Mouse (Mus musculus): ENCODE results near the gene Pspn. TPM values are rescaled to one million over a fixed set of nuclear protein-coding genes. Genes with fewer than 3 reads are reported as not detected.

Pspn gene
- total RNA-seq (2021): not detected

DNA sequence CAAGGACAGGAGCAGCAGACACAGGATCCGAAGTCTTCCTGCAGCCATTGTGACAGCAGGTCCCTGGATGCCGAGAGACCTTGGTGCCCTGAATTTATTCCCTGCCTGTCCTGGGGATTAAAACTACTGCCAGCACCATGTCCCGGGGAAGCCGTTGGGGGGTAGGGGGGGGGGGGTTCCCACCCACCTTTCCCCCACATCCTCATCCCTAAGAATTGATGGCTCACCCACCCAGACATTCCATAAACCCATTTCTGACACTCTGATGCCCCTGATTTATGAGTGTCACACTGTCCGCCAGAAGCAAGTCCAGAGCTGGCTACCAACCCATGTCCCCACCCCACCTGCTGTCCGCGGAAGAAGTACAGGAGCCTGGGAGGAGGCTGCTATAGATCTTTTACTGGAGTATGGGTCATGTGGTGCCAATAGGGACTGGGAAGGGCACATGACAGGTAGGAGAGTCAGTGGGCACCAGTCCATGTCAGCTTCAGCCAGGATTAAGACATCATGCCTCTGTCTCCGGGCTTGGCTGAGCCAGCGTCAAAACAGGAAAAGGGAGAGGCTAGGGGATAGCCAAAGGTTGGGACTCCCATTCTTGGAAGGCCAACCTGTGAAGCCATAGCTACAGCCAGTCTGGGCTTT, at the start of gene Pspn:
TSS of gene Pspn (minus strand) at position 51 of the 642 bp plus-strand sequence.
- no peak for DNase-seq

DNA sequence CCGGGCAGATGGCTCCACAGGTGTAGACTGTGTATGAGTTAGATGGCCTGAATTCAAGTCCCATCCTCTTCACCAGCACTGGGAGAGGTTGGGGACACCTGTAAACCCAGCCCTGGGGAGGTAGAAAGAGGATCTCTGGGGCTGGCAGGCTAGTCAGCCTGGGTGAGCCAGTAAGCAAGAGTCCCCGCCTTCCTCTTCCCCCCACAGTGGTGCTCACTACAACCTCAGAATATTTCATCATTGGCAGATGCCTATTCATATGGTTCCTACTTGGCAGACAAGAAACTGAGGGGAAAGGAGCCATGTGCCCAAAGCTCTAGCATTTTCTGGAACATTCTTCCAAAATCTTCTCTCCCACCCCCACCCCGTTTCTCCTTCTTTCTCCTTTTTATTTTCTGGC, 49.0 kb upstream of the Pspn start:
- DNase-seq: no peak

GRCm38 (mm10) chr17:57047406-57047805, 47.6 kb upstream of the Pspn start:
- no peak for DNase-seq

- no peak for DNase-seq
Observed at GRCm38 (mm10) chr17:57041554-57041953, 41.7 kb upstream of the Pspn start, which contains the start of gene Slc25a41. Gene Slc25a41 (minus strand): TSS chr17:57041654.

DNA sequence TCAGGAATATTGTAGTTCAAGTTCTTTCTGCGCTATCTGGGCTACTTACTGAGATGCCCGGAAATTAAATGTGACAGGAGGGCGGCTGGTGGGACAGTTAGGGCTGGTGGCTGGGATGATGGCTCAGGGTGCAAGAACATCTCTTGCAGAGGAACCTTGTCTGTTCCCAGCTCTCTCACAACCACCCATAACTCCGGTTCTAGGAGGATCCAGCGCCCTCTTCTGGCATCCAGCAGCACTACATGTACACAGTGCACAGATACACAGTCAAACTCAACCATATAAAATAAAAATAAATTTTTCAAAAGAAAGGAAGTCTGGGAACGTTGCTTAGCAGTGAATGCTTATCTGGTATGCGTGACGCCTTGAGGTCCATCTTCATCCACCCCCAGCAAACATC, 39.2 kb upstream of the Pspn start:
- no peak for DNase-seq

DNA sequence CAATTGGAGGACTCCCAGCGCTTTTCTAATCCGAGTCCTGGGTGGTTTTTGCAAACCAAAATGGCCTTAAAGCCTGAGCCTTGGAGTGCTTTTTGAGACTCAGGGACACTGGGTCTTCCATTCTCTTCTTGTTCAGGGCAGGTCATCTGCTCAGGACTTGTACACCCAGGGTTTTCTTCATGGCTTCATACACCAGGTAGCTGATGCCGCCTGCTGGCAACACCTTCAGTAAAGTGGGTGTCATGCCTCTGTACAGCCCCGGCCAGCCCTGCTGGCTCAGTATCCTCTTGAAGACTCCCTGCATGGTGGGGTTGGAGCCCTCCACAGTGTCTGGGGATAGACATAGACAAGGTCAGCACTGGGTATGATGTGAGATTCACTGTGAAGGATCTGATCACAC, 33.0 kb upstream of the Pspn start:
- no peak for DNase-seq

GRCm38 (mm10) chr17:57031661-57032420, 32.0 kb upstream of the Pspn start:
- peak; percentile 99 to 100 for DNase-seq

- DNase-seq: no peak
Observed at GRCm38 (mm10) chr17:57030931-57031660, 31.3 kb upstream of the Pspn start, which contains the start of gene Khsrp. Gene Khsrp (minus strand): TSS chr17:57031522.

DNA sequence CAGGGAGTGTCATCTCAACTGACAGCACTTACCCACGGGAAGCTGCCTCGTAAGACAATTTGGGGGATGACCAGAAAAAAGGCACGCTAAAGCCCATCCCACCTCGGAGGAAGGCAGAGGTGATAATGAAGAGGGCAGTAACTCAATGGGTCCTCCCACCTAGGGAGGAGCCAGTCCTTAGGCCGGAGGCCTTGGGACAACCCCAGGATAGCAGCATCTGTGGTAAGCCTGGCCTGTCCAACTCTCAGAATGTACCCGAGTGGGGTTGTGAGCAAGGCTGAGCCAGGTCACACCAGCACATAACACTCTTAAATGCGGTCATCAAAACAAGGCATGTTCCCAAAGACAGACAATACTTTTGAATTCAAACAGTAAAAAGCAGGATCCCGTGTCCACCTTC, 29.9 kb upstream of the Pspn start:
- DNase-seq: no peak

GRCm38 (mm10) chr17:57027471-57027870, 27.7 kb upstream of the Pspn start:
- no peak for DNase-seq

- DNase-seq: no peak
Observed at GRCm38 (mm10) chr17:57020960-57021359, 21.1 kb upstream of the Pspn start.

DNA sequence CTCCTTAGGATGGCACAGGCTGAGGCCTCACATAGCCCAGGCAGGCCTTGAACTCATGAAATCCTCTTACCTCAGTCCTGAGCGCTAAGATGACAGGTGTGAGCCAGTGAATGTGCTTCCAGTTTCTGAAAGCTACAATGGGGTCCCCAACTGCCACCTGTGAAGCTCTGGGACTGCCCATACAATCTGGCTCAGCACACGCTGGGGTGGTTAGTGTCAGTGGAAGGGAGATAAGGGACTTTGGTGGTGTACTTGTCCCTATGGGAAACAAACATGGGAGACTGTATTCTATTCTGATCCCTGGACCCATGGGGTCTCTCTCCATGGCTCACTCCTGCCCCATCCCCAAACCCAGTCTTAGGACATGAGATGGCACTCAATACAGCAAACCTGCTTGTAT, 19.9 kb upstream of the Pspn start:
- DNase-seq: no peak

GRCm38 (mm10) chr17:57012245-57012795, 12.5 kb upstream of the Pspn start:
- DNase-seq: no peak

DNA sequence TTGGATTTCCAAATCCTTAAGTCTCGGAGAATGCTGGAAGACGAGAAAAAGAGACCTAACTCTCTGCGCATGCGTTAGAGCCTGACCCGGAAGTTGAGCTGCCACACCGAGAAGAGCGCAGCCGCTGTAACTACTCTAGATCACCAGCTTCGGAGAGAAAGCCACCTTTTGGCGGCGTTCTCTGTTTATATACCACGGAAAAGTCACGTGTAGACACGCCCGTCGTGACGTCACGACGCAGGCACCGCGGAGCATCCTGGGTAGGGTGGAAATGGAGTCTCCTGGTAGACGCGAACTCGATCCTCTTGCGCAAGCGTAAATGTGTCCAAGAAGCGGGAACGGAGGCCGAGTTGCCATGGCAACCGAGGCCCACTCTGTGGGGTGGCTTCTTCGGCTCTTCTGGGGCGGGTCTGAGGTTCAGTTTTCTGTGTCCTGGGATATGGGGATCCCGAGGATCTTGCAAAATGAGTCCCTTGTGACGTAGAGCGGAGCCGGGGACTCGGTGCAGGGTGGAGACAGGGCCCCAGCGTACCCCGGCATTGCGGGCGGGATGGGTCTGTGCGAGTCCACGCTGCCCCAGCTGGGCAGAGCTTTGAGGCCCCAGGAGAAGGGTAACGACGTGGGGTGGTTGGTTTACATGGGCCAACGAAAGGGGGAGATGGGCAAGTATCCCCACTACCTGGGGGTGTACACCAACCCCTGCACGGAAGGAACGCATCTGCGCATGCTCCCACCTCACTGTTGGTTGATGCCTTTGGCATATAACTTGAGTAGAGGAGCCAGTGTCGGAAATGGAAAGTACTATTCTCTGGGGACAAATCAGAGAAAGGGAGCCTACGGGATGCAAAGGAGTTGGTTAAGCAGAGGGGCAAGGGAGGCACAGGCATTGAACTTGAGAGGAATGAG, 11.7 kb upstream of the Pspn start, which contains the start of the genes Gtf2f1 and Gm17949:
TSS of gene Gtf2f1 (minus strand) at position 53 of the 906 bp plus-strand sequence.
TSS of gene Gm17949 (plus strand) at position 234 of the 906 bp plus-strand sequence.
- DNase-seq: peak; percentile 89 to 91

DNA sequence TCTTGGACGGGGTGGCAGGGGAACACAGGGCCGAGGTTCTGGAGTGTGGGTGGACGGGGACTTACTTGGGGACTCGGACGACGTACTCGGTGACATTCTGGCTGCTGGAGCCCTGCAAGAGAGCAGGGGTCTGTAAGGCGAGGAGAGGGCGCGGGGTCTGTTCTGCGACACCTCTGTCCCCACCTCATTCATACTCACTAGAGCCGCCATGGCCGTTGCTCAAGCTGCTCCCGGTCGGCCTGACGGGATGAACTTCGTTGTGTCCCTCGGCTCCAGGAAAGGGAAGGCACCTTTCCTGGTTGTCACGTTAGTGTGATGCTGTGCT, 11.1 kb upstream of the Pspn start:
- peak in 1 of 2 experiments; percentile 30 for DNase-seq

- no peak for DNase-seq
Observed at GRCm38 (mm10) chr17:57007137-57007905, 7.5 kb upstream of the Pspn start.

GRCm38 (mm10) chr17:57003994-57004393, 4.2 kb upstream of the Pspn start:
- no peak for DNase-seq

GRCm38 (mm10) chr17:57001228-57001627, 1.4 kb upstream of the Pspn start:
- DNase-seq: no peak

DNA sequence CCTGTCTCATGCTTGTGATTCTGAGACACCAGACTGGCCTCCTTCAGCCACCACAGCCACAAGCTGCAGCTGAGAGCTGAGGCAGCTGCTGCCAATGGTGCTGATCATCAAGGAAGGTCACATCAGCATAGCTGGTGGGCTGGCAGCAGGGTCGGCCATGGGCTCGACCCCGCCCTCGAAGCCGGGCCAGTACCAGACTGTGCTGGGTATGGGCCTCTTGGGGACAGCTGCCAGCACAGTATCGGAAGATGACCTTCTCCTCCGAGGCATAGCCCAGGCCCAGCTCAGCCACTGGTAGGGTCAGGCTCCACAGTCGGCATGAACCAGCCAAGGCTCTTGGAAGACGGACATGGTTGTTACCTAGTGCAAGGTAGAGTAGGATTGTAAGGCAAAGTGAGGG, 404 bp downstream of the Pspn start:
- no peak for DNase-seq

DNA sequence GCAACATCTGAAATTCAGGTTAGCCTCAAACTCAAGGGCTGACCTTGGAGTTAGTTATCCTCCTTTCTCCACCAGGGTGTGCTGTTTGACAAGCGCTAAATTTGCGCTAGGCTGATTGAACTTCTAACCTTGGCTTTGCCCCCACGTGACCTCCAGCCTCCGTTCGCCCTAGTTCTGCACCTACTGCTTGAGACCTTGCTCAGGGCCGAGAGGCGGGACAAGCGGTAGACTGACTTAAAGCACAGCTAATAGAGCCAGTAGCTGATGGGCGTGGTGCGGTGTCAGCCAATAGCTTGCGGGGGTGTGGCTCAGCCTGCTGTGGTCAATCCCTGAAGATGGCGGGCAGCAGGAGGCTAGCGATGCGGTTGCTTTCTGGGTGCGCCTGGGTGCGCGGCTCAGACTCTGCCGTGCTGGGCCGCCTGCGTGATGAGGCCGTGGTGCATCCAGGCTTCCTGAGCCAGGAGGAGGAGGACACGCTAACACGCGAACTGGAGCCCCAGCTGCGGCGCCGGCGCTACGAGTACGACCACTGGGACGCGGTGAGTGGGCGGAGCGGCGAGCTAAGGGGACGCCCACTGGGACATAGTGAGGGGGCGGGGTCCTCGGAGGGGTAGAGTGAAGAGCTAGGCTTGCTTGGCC, 2.7 kb downstream of the Pspn start, which contains the start of gene Alkbh7:
TSS of gene Alkbh7 (plus strand) at position 311 of the 639 bp plus-strand sequence.
- peak; percentile 92 to 94 for DNase-seq

Measured in layer of hippocampus, postnatal 36 days (tissue).